8 mouse cellular contexts compared by ENCODE assay signal in the genomic region with DNA sequence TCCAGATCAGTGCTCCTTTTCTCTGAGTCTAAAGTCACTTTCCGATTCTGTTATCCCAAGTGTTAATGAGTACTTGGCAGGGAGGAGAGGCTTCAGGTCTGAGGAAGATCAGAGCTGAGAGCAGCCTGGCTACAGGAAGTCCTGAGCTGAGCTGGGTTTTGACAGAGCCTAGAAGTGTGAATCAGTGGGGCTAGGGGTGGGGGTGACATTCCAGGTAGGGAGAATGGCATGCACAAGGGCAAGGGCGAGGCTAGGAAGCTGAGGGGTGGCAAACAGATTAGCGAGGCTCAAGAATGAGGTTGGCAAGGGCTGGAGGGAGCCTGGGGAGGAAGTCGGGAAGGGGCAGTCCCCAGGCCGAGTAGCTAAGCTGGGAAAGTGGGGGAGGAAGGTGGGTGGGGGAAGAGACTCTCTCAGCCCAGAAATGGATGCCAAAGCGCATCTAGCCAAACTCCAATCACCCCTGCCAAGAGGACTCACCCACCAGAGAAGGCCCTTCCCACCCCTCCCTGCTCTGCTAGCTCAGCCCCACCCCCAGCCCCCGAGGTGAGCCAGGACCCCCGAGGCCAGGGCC. TPM values are rescaled to one million over a fixed set of nuclear protein-coding genes. Genes with fewer than 3 reads are reported as not detected.
DNase-seq lines count a peak whose midpoint lies in the region; ATAC-seq lines count a peak whose summit lies in the region.

No protein-coding gene starts in this region.

- ATAC-seq in granulocyte monocyte progenitor cell, adult 5-6 weeks (replicated peaks; ENCODE audit: poor library complexity, severe bottlenecking): 0 out of 2 replicates have a peak, but pooled peaks have one; percentile 12
- no peak for ATAC-seq in frontal cortex, adult (ENCODE audit: low TSS enrichment)

- peak; percentile 68 for DNase-seq in gastrocnemius, postnatal 14 days
- DNase-seq in gastrocnemius, adult 18-20 months (ENCODE audit: low spot score): no peak
- peak; percentile 76 for DNase-seq in 3T3-L1 (ENCODE audit: low read depth, low spot score)
- DNase-seq in kidney, postnatal 4 days: peak; percentile 54 to 67
- DNase-seq in thymus, postnatal 14 days: peak; percentile 63
- DNase-seq in adrenal gland, postnatal 4 days (ENCODE audit: low spot score in 2 of 2): no peak

- intact Hi-C loops in gastrocnemius, postnatal 14 days (cut with DNase I; ENCODE audit: low total_unique reads): no loop called here

RNA-seq across cellular contexts. Expression of a gene that starts 6.7 kb away (rescaled TPM):
- total RNA-seq in gastrocnemius, postnatal 14 days (2021): 10 to 100 TPM; 18.2 to 23.3 TPM
- 10 to 100 TPM in 1 of 2 experiments, 1 to 10 TPM in 1; 6.2 to 10.3 TPM for total RNA-seq in gastrocnemius, adult 18-20 months (2021)
- total RNA-seq in granulocyte monocyte progenitor cell, adult 5-6 weeks (2014; fragmentation: Nextera tagmentation): 33.3 and 52.1 TPM in 2 replicates
- 3.5 and 6.1 TPM in 2 replicates for total RNA-seq in granulocyte monocyte progenitor cell, adult 5-6 weeks (2017)
- total RNA-seq in adrenal gland, postnatal 4 days (2021): 100 to 1,000 TPM; 116 to 120 TPM

RNA-seq across cellular contexts. Expression of a gene that starts 59.3 kb away (rescaled TPM):
- 10 to 100 TPM; 39.9 to 40.3 TPM for total RNA-seq in gastrocnemius, postnatal 14 days (2021)
- total RNA-seq in gastrocnemius, adult 18-20 months (2021): 10 to 100 TPM; 45.0 to 48.7 TPM
- 97.0 and 99.2 TPM in 2 replicates for total RNA-seq in granulocyte monocyte progenitor cell, adult 5-6 weeks (2014; fragmentation: Nextera tagmentation)
- total RNA-seq in granulocyte monocyte progenitor cell, adult 5-6 weeks (2017): 67.6 and 71.6 TPM in 2 replicates
- 10 to 100 TPM; 83.0 to 91.7 TPM for total RNA-seq in adrenal gland, postnatal 4 days (2021)

Comparison
In these comparisons a context has a peak if more than half of its experiments do, and no peak if none do; other contexts are left out.
1. DNase-seq: peak in gastrocnemius, postnatal 14 days (single experiment), 3T3-L1 (single experiment), kidney, postnatal 4 days (2 of 2) and thymus, postnatal 14 days (single experiment); none in gastrocnemius, adult 18-20 months (single experiment) and adrenal gland, postnatal 4 days (0 of 2).